Mouse (Mus musculus) yolk sac, embryonic 10.5 days (tissue): ENCODE measurements around the gene Pcgf1.
A peak's percentile ranks its signal among the peaks of the same experiment; 100 is the strongest.

Experiments
- DNase-seq: peaks from one replicate; pipeline ENCODE4 v3.0.0-alpha.2; 2017; ENCODE audit warnings: low spot score

The Pcgf1 gene

GRCm38 (mm10) chr6:83122961-83123360 lies 45.3 kb downstream of the Pcgf1 start:
- no peak for DNase-seq

- peak; percentile 92 for DNase-seq
Measured at GRCm38 (mm10) chr6:83124851-83125312, 47.2 kb downstream of the Pcgf1 start.

- no peak for DNase-seq
Measured at GRCm38 (mm10) chr6:83125331-83125730, 47.7 kb downstream of the Pcgf1 start, which contains the start of gene Ino80b. Ino80b (minus strand) TSS chr6:83125431.

- no peak for DNase-seq
Measured at GRCm38 (mm10) chr6:83127419-83127818, 49.8 kb downstream of the Pcgf1 start.
